Mouse (Mus musculus) CD8-positive naive resting alpha-beta T cell, adult 2 months (primary cell): ENCODE results near the gene Cfap43.

ENCODE experiments used
- DNase-seq, 2 experiments: peaks; one replicate each; pipeline ENCODE4 v3.0.0; 2022; ENCODE audit warnings: low read depth in 2 of 2, low spot score in 2 of 2

The Cfap43 gene

GRCm38 (mm10) chr19:47915251-47915650, 3.8 kb downstream of the Cfap43 start:
- DNase-seq, result peak in 1 of 2 experiments; percentile 19

- DNase-seq, result no peak
Observed at GRCm38 (mm10) chr19:47914191-47914590, 4.9 kb downstream of the Cfap43 start.

- no peak for DNase-seq
Observed at GRCm38 (mm10) chr19:47913344-47913743, 5.7 kb downstream of the Cfap43 start.

- no peak for DNase-seq
Observed at GRCm38 (mm10) chr19:47910751-47911150, 8.3 kb downstream of the Cfap43 start.

- DNase-seq, result peak; percentile 58 to 62
Observed at GRCm38 (mm10) chr19:47910117-47910618, 8.9 kb downstream of the Cfap43 start.

GRCm38 (mm10) chr19:47909387-47910116, 9.5 kb downstream of the Cfap43 start:
- no peak for DNase-seq

- no peak for DNase-seq
Observed at GRCm38 (mm10) chr19:47908961-47909371, 10.1 kb downstream of the Cfap43 start.

GRCm38 (mm10) chr19:47907596-47907995, 11.5 kb downstream of the Cfap43 start:
- no peak for DNase-seq

- DNase-seq, result no peak
Observed at GRCm38 (mm10) chr19:47905603-47906002, 13.5 kb downstream of the Cfap43 start.

GRCm38 (mm10) chr19:47905081-47905480, 14.0 kb downstream of the Cfap43 start:
- no peak for DNase-seq

- no peak for DNase-seq
Observed at GRCm38 (mm10) chr19:47903679-47904078, 15.4 kb downstream of the Cfap43 start.

- no peak for DNase-seq
Observed at GRCm38 (mm10) chr19:47902316-47903201, 16.5 kb downstream of the Cfap43 start.

- DNase-seq, result no peak
Observed at GRCm38 (mm10) chr19:47900558-47900957, 18.5 kb downstream of the Cfap43 start.

- no peak for DNase-seq
Observed at GRCm38 (mm10) chr19:47900012-47900411, 19.1 kb downstream of the Cfap43 start.

GRCm38 (mm10) chr19:47898472-47899079, 20.5 kb downstream of the Cfap43 start:
- no peak for DNase-seq

GRCm38 (mm10) chr19:47893092-47893491, 26.0 kb downstream of the Cfap43 start:
- DNase-seq, result no peak

GRCm38 (mm10) chr19:47891562-47892312, 27.4 kb downstream of the Cfap43 start:
- DNase-seq, result no peak

- DNase-seq, result no peak
Observed at GRCm38 (mm10) chr19:47890489-47891130, 28.5 kb downstream of the Cfap43 start.

- DNase-seq, result peak in 1 of 2 experiments; percentile 26
Observed at GRCm38 (mm10) chr19:47888037-47888436, 31.1 kb downstream of the Cfap43 start.

GRCm38 (mm10) chr19:47887417-47887816, 31.7 kb downstream of the Cfap43 start:
- DNase-seq, result peak in 1 of 2 experiments; percentile 28
